Mouse (Mus musculus) CH12.LX (cell line): ENCODE data around the gene Btbd10.

Experiments
- CHD2 ChIP-seq: IDR thresholded peaks from 2 replicates; pipeline ENCODE4 v1.6.1; 2011; ENCODE audit warnings: low read length, improper control_type of control experiment
- CTCF ChIP-seq, 2 experiments: IDR thresholded peaks in 1 of 2; conservative IDR thresholded peaks in 1 of 2; 2 replicates each; pipeline ENCODE4 v1.5.1; 2011 to 2012; ENCODE audit warnings: low read depth in 2 of 2, low read length in 2 of 2, improper control_type of control experiment in 1 of 2, inconsistent platforms in 1 of 2, mild to moderate bottlenecking in 1 of 2, moderate library complexity in 1 of 2
- EP300 ChIP-seq: IDR thresholded peaks from 2 replicates; pipeline ENCODE4 v1.6.1; 2011; ENCODE audit warnings: low read length, improper control_type of control experiment
- JUND ChIP-seq: conservative IDR thresholded peaks from 2 replicates; pipeline ENCODE4 v1.6.1; 2011; ENCODE audit warnings: low read depth, low read length, improper control_type of control experiment
- KAT2A ChIP-seq: IDR thresholded peaks from 2 replicates; pipeline ENCODE4 v1.6.1; 2012; ENCODE audit warnings: low read length, improper control_type of control experiment, inconsistent platforms; ENCODE audit not compliant: insufficient replicate concordance
- MAX ChIP-seq: IDR thresholded peaks from 2 replicates; pipeline ENCODE4 v1.6.1; 2011; ENCODE audit warnings: low read length, improper control_type of control experiment
- POLR2A ChIP-seq: IDR thresholded peaks from 2 replicates; pipeline ENCODE4 v1.6.1; 2011; ENCODE audit warnings: low read depth, mild to moderate bottlenecking, improper control_type of control experiment, low read length
- TBP ChIP-seq: conservative IDR thresholded peaks from 2 replicates; pipeline ENCODE4 v1.6.1; 2011; ENCODE audit warnings: low read depth, low read length, improper control_type of control experiment
- USF1 ChIP-seq: IDR thresholded peaks from 2 replicates; pipeline ENCODE4 v1.6.1; 2014; ENCODE audit warnings: low read depth, mild to moderate bottlenecking, inconsistent platforms, low read length, improper control_type of control experiment
- ZNF384 ChIP-seq: IDR thresholded peaks from 2 replicates; pipeline ENCODE4 v1.6.1; 2012; ENCODE audit warnings: low read depth, low read length, improper control_type of control experiment, inconsistent platforms

- no peak for TF ChIP-seq CTCF (conservative IDR thresholded peaks at IDR 0.05 in 1 of 2, IDR thresholded peaks at IDR 0.05 in 1 of 2; ENCODE audit: low read depth in 2 of 2, low read length in 2 of 2)
- no peak for TF ChIP-seq KAT2A
- TF ChIP-seq EP300 = no peak
- TF ChIP-seq TBP = no peak
- TF ChIP-seq POLR2A = no peak
- no peak for TF ChIP-seq MAX
- TF ChIP-seq ZNF384 = no peak
- no peak for TF ChIP-seq USF1
- TF ChIP-seq CHD2 = no peak
- TF ChIP-seq JUND = no peak
Measured at GRCm38 (mm10) chr7:113272338-113272997, 96.7 kb downstream of the Btbd10 start.
